Mouse (Mus musculus) urinary bladder, postnatal 10 days (tissue): Measurements from ENCODE around the gene Cd70.
"Not testable (repeated sequence)": the region's sequence is repeated elsewhere in the genome, so short reads cannot be mapped to it uniquely, and the experiment has no call there.

ENCODE experiments used
- DNase-seq: peaks from one replicate; pipeline ENCODE4 v3.0.0; 2022; ENCODE audit warnings: low spot score

The Cd70 gene

GRCm38 (mm10) chr17:57134693-57135092 lies 14.9 kb downstream of the Cd70 start:
- DNase-seq, result no peak

- DNase-seq, result not testable (repeated sequence)
Observed at GRCm38 (mm10) chr17:57134021-57134420, 15.6 kb downstream of the Cd70 start.

GRCm38 (mm10) chr17:57131793-57132192 lies 17.8 kb downstream of the Cd70 start:
- no peak for DNase-seq

- no peak for DNase-seq
Observed at GRCm38 (mm10) chr17:57125853-57126622, 23.5 kb downstream of the Cd70 start.

GRCm38 (mm10) chr17:57124792-57125191 lies 24.8 kb downstream of the Cd70 start:
- no peak for DNase-seq

- no peak for DNase-seq
Observed at GRCm38 (mm10) chr17:57123192-57124118, 26.1 kb downstream of the Cd70 start.

GRCm38 (mm10) chr17:57121856-57122255 lies 27.7 kb downstream of the Cd70 start:
- DNase-seq, result no peak

GRCm38 (mm10) chr17:57118524-57119349 lies 30.8 kb downstream of the Cd70 start:
- DNase-seq, result no peak

- no peak for DNase-seq
Observed at GRCm38 (mm10) chr17:57116801-57117200, 32.8 kb downstream of the Cd70 start.

- DNase-seq, result no peak
Observed at GRCm38 (mm10) chr17:57112768-57113474, 36.7 kb downstream of the Cd70 start.

- no peak for DNase-seq
Observed at GRCm38 (mm10) chr17:57110005-57110404, 39.6 kb downstream of the Cd70 start.

GRCm38 (mm10) chr17:57108666-57109171 lies 40.9 kb downstream of the Cd70 start:
- no peak for DNase-seq

- DNase-seq, result no peak
Observed at GRCm38 (mm10) chr17:57108040-57108665, 41.4 kb downstream of the Cd70 start.

- no peak for DNase-seq
Observed at GRCm38 (mm10) chr17:57107064-57107463, 42.5 kb downstream of the Cd70 start.

- DNase-seq, result no peak
Observed at GRCm38 (mm10) chr17:57106035-57106368, 43.6 kb downstream of the Cd70 start.

- no peak for DNase-seq
Observed at GRCm38 (mm10) chr17:57105181-57106034, 44.2 kb downstream of the Cd70 start, which contains the start of gene Tnfsf9. TSS of gene Tnfsf9 (plus strand) at chr17:57105325.

GRCm38 (mm10) chr17:57104496-57104895 lies 45.1 kb downstream of the Cd70 start:
- DNase-seq, result no peak

- DNase-seq, result no peak
Observed at GRCm38 (mm10) chr17:57102276-57102675, 47.3 kb downstream of the Cd70 start.

GRCm38 (mm10) chr17:57099629-57100325 lies 49.8 kb downstream of the Cd70 start:
- DNase-seq, result no peak
